Mouse (Mus musculus): Measurements from ENCODE around the gene Nup214. TPM values are rescaled to one million over a fixed set of nuclear protein-coding genes. Genes with fewer than 3 reads are reported as not detected.

Gene Nup214
- polyA plus RNA-seq, 2 experiments = 41.3 to 65.2 TPM

GRCm38 (mm10) chr2:32074404-32074803, 100.2 kb downstream of the Nup214 start:
- ATAC-seq (ENCODE audit: low FRiP score, low read depth) = no peak
- Histone ChIP-seq H3K27ac (replicated peaks; ENCODE audit: low read depth, low read length) (no peak overlapping the region), H3K9me3 (ENCODE audit: control insufficient read depth, low read length) (no peaks in the 10 kb centered on the region), H3K4me3 (replicated peaks; ENCODE audit: low read length) (no peak overlapping the region), H3K9ac (ENCODE audit: low read depth, low read length, severe bottlenecking) (no peak overlapping the region), H3K27me3 (ENCODE audit: control insufficient read depth, insufficient read depth, low read length) (no peaks in the 10 kb centered on the region), H3K36me3 (ENCODE audit: control insufficient read depth, insufficient read depth, low read length) (no peaks in the 10 kb centered on the region), H3K4me1 (ENCODE audit: control insufficient read depth, insufficient read depth, low read length) (no peaks in the 10 kb centered on the region), H3K4me2 (replicated peaks; ENCODE audit: low read depth, low read length, severe bottlenecking) (no peak overlapping the region)
- WGBS = 50% methylated on average over 8 of the region's 8 CpGs
- TF ChIP-seq POLR2A (IDR thresholded peaks at IDR 0.05; ENCODE audit: borderline replicate concordance, extremely low read depth, insufficient read depth, insufficient read length) = no peak
- no peak for DNase-seq (ENCODE audit: low spot score)

- Histone ChIP-seq H3K4me3 (replicated peaks; ENCODE audit: low read length) (no peak overlapping the region), H3K27ac (replicated peaks; ENCODE audit: low read depth, low read length) (no peak overlapping the region), H3K4me1 (ENCODE audit: control insufficient read depth, insufficient read depth, low read length) (no peaks in the 10 kb centered on the region), H3K9me3 (ENCODE audit: control insufficient read depth, low read length) (no peaks in the 10 kb centered on the region), H3K4me2 (replicated peaks; ENCODE audit: low read depth, low read length, severe bottlenecking) (no peak overlapping the region), H3K27me3 (ENCODE audit: control insufficient read depth, insufficient read depth, low read length) (no peaks in the 10 kb centered on the region), H3K36me3 (ENCODE audit: control insufficient read depth, insufficient read depth, low read length) (no peaks in the 10 kb centered on the region), H3K9ac (ENCODE audit: low read depth, low read length, severe bottlenecking) (no peak overlapping the region)
- DNase-seq (ENCODE audit: low spot score) = no peak
- ATAC-seq (ENCODE audit: low FRiP score, low read depth) = no peak
- no peak for TF ChIP-seq POLR2A (IDR thresholded peaks at IDR 0.05; ENCODE audit: borderline replicate concordance, extremely low read depth, insufficient read depth, insufficient read length)
- 71% methylated on average over 7 of the region's 7 CpGs for WGBS
Observed at GRCm38 (mm10) chr2:32075368-32075767, 101.1 kb downstream of the Nup214 start.

- H3K4me2 ChIP-seq (replicated peaks; ENCODE audit: low read depth, low read length, severe bottlenecking) = no peak overlapping the region
Observed at GRCm38 (mm10) chr2:32077744-32078143, 103.5 kb downstream of the Nup214 start.

GRCm38 (mm10) chr2:32078522-32078921, 104.3 kb downstream of the Nup214 start:
- H3K36me3 ChIP-seq (ENCODE audit: control insufficient read depth, insufficient read depth, low read length) = no peaks in the 10 kb centered on the region
- DNase-seq (ENCODE audit: low spot score) = no peak

More at GRCm38 (mm10) chr2:32077744-32078143, 103.5 kb downstream of the Nup214 start:
- Histone ChIP-seq H3K9ac (ENCODE audit: low read depth, low read length, severe bottlenecking) (no peak overlapping the region), H3K27me3 (ENCODE audit: control insufficient read depth, insufficient read depth, low read length) (peaks cover 17% of the 10 kb centered on the region), H3K27ac (replicated peaks; ENCODE audit: low read depth, low read length) (peak overlapping the region; percentile 19; the same call in 1 of the 2 replicates), H3K4me3 (replicated peaks; ENCODE audit: low read length) (no peak overlapping the region), H3K36me3 (ENCODE audit: control insufficient read depth, insufficient read depth, low read length) (no peaks in the 10 kb centered on the region), H3K4me1 (ENCODE audit: control insufficient read depth, insufficient read depth, low read length) (no peaks in the 10 kb centered on the region), H3K9me3 (ENCODE audit: control insufficient read depth, low read length) (no peaks in the 10 kb centered on the region)
- DNase-seq (ENCODE audit: low spot score) (no peak), ATAC-seq (ENCODE audit: low FRiP score, low read depth) (no peak)
- no peak for TF ChIP-seq POLR2A (IDR thresholded peaks at IDR 0.05; ENCODE audit: borderline replicate concordance, extremely low read depth, insufficient read depth, insufficient read length)
- 68% methylated on average over 10 of the region's 10 CpGs for WGBS

GRCm38 (mm10) chr2:32079191-32079725, 105.0 kb downstream of the Nup214 start:
- no peak for TF ChIP-seq POLR2A (IDR thresholded peaks at IDR 0.05; ENCODE audit: borderline replicate concordance, extremely low read depth, insufficient read depth, insufficient read length)
- Histone ChIP-seq H3K36me3 (ENCODE audit: control insufficient read depth, insufficient read depth, low read length) (no peaks in the 10 kb centered on the region), H3K4me3 (replicated peaks; ENCODE audit: low read length) (no peak overlapping the region), H3K27me3 (ENCODE audit: control insufficient read depth, insufficient read depth, low read length) (peaks cover 32% of the 10 kb centered on the region), H3K4me2 (replicated peaks; ENCODE audit: low read depth, low read length, severe bottlenecking) (no peak overlapping the region), H3K9me3 (ENCODE audit: control insufficient read depth, low read length) (no peaks in the 10 kb centered on the region), H3K9ac (ENCODE audit: low read depth, low read length, severe bottlenecking) (no peak overlapping the region), H3K4me1 (ENCODE audit: control insufficient read depth, insufficient read depth, low read length) (peaks cover 6% of the 10 kb centered on the region; the same call in 1 of the 2 replicates), H3K27ac (replicated peaks; ENCODE audit: low read depth, low read length) (no peak overlapping the region)
- 87% methylated on average over 14 of the region's 14 CpGs for WGBS
- ATAC-seq (ENCODE audit: low FRiP score, low read depth) = no peak
- no peak for DNase-seq (ENCODE audit: low spot score)

More at GRCm38 (mm10) chr2:32078522-32078921, 104.3 kb downstream of the Nup214 start:
- WGBS = 51% methylated on average over 8 of the region's 8 CpGs
- Histone ChIP-seq H3K27me3 (ENCODE audit: control insufficient read depth, insufficient read depth, low read length) (peaks cover 25% of the 10 kb centered on the region), H3K9me3 (ENCODE audit: control insufficient read depth, low read length) (no peaks in the 10 kb centered on the region), H3K4me3 (replicated peaks; ENCODE audit: low read length) (no peak overlapping the region), H3K4me2 (replicated peaks; ENCODE audit: low read depth, low read length, severe bottlenecking) (no peak overlapping the region), H3K4me1 (ENCODE audit: control insufficient read depth, insufficient read depth, low read length) (no peaks in the 10 kb centered on the region), H3K27ac (replicated peaks; ENCODE audit: low read depth, low read length) (no peak overlapping the region), H3K9ac (ENCODE audit: low read depth, low read length, severe bottlenecking) (no peak overlapping the region)
- TF ChIP-seq POLR2A (IDR thresholded peaks at IDR 0.05; ENCODE audit: borderline replicate concordance, extremely low read depth, insufficient read depth, insufficient read length) = no peak
- no peak for ATAC-seq (ENCODE audit: low FRiP score, low read depth)
